17 mouse cellular contexts compared by ENCODE assay signal in the genomic region with DNA sequence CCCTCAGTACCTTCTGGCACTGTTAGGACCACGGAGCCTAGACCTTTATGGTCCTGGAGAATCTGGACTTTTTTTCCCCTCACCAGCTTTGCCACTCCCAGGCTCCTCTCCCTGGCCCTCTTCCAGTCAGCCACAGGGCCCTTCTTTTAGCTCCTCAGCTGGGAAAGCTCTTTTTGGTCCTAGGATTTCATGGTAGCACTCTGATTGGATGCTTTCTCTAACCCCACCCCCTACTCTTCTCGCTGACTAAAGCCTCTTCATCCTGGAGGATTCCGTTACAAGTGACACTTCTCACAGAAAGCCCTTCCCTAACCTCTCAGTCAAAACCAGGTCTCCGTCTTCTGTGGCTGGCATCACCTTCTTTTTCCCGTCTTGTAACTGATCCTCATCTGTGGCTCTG.
DNase-seq lines count a peak whose midpoint lies in the region; ATAC-seq lines count a peak whose summit lies in the region.
"Had no signal": no experiment of that assay in that cellular context is flagged by ENCODE, and none has a peak within 500 bp of the region (broad histone marks: within the 10 kb centered on the region; RNA-seq: fewer than 3 reads in every experiment).

No protein-coding gene starts in this region.

- H3K9ac ChIP-seq in embryonic facial prominence, embryonic 11.5 days (replicated peaks; ENCODE audit: low read length) = no peak overlapping the region
- H3K9ac ChIP-seq in kidney, embryonic 14.5 days (ENCODE audit: low read depth, low read length) = no peak overlapping the region
- H3K9ac ChIP-seq in forebrain, embryonic 15.5 days (replicated peaks) = no peak overlapping the region
- H3K9ac ChIP-seq: neural tube, embryonic 12.5 days had no signal

- no peaks in the 10 kb centered on the region for H3K4me1 ChIP-seq in embryonic facial prominence, embryonic 11.5 days (ENCODE audit: control insufficient read depth, insufficient read depth, low read length)
- H3K4me1 ChIP-seq in embryonic facial prominence, embryonic 10.5 days = no peaks in the 10 kb centered on the region
- H3K4me1 ChIP-seq in kidney, embryonic 14.5 days (ENCODE audit: control insufficient read depth, insufficient read depth, low read length) = no peaks in the 10 kb centered on the region
- no peaks in the 10 kb centered on the region for H3K4me1 ChIP-seq in forebrain, embryonic 15.5 days
- H3K4me1 ChIP-seq: neural tube, embryonic 12.5 days had no signal

- DNase-seq in embryonic facial prominence, embryonic 11.5 days (ENCODE audit: low spot score) = peak; percentile 15
- no peak for DNase-seq in embryonic facial prominence, embryonic 10.5 days (ENCODE audit: low spot score)
- DNase-seq in kidney, adult 11 months = no peak
- peak; percentile 3 for DNase-seq in ZHBTc4 (ENCODE audit: low read depth, low spot score)
- no peak for DNase-seq in adrenal gland, postnatal 14 days
- no peak for DNase-seq in right cerebral cortex, adult 2 months (ENCODE audit: low spot score in 2 of 2)
- DNase-seq: adrenal gland, postnatal 36 days; cerebellum, adult 2 months; gastrocnemius, postnatal 10 days; heart, adult 18-20 months; kidney, adult 8-10 months; liver; lung, adult 18-20 months; thymus, postnatal 14 days had no signal

- WGBS in embryonic facial prominence, embryonic 11.5 days = 25% methylated on average over 5 of the region's 5 CpGs
- WGBS in embryonic facial prominence, embryonic 10.5 days = 22% methylated on average over 5 of the region's 5 CpGs
- 19% methylated on average over 5 of the region's 5 CpGs for WGBS in kidney, embryonic 14.5 days
- WGBS in forebrain, embryonic 15.5 days = 24% methylated on average over 5 of the region's 5 CpGs

- H3K36me3 ChIP-seq in embryonic facial prominence, embryonic 11.5 days (replicated peaks; ENCODE audit: control insufficient read depth, insufficient read depth, low read depth, low read length) = no peaks in the 10 kb centered on the region
- no peaks in the 10 kb centered on the region for H3K36me3 ChIP-seq in embryonic facial prominence, embryonic 10.5 days (replicated peaks)
- H3K36me3 ChIP-seq in kidney, embryonic 14.5 days (ENCODE audit: control insufficient read depth, insufficient read depth, low read length) = no peaks in the 10 kb centered on the region
- no peaks in the 10 kb centered on the region for H3K36me3 ChIP-seq in forebrain, embryonic 15.5 days
- H3K36me3 ChIP-seq: neural tube, embryonic 12.5 days had no signal

- H3K4me2 ChIP-seq in embryonic facial prominence, embryonic 11.5 days (ENCODE audit: low read depth, low read length) = no peak overlapping the region
- H3K4me2 ChIP-seq in kidney, embryonic 14.5 days (replicated peaks; ENCODE audit: low read depth, low read length) = no peak overlapping the region
- no peak overlapping the region for H3K4me2 ChIP-seq in forebrain, embryonic 15.5 days (replicated peaks)
- H3K4me2 ChIP-seq: neural tube, embryonic 12.5 days had no signal

- H3K27ac ChIP-seq in embryonic facial prominence, embryonic 11.5 days (replicated peaks; ENCODE audit: low read depth, low read length) = no peak overlapping the region
- no peak overlapping the region for H3K27ac ChIP-seq in embryonic facial prominence, embryonic 10.5 days (replicated peaks)
- H3K27ac ChIP-seq in kidney, embryonic 14.5 days (ENCODE audit: low read depth, low read length) = no peak overlapping the region
- no peak overlapping the region for H3K27ac ChIP-seq in forebrain, embryonic 15.5 days (replicated peaks)
- H3K27ac ChIP-seq: neural tube, embryonic 12.5 days had no signal

- H3K4me3 ChIP-seq in embryonic facial prominence, embryonic 11.5 days (ENCODE audit: low read depth, low read length) = no peak overlapping the region
- no peak overlapping the region for H3K4me3 ChIP-seq in embryonic facial prominence, embryonic 10.5 days
- no peak overlapping the region for H3K4me3 ChIP-seq in kidney, embryonic 14.5 days (ENCODE audit: low read length)
- H3K4me3 ChIP-seq in forebrain, embryonic 15.5 days = no peak overlapping the region
- H3K4me3 ChIP-seq: neural tube, embryonic 12.5 days had no signal

- H3K9me3 ChIP-seq in embryonic facial prominence, embryonic 11.5 days (replicated peaks; ENCODE audit: control insufficient read depth, low read length) = no peaks in the 10 kb centered on the region
- H3K9me3 ChIP-seq in embryonic facial prominence, embryonic 10.5 days = no peaks in the 10 kb centered on the region
- no peaks in the 10 kb centered on the region for H3K9me3 ChIP-seq in kidney, embryonic 14.5 days (ENCODE audit: control insufficient read depth, low read length)
- no peaks in the 10 kb centered on the region for H3K9me3 ChIP-seq in forebrain, embryonic 15.5 days
- H3K9me3 ChIP-seq: neural tube, embryonic 12.5 days had no signal

- no peak for ATAC-seq in embryonic facial prominence, embryonic 11.5 days (replicated peaks; ENCODE audit: insufficient number of reproducible peaks, low FRiP score, low TSS enrichment, low read depth)
- ATAC-seq in kidney, embryonic 14.5 days (ENCODE audit: low FRiP score, low TSS enrichment) = peak; percentile 46; the same call in 1 of the 2 replicates
- ATAC-seq in forebrain, embryonic 15.5 days (replicated peaks) = peak; percentile 46; the same call in 1 of the 2 replicates

- H3K27me3 ChIP-seq in embryonic facial prominence, embryonic 11.5 days (ENCODE audit: control insufficient read depth, insufficient read depth, low read length) = no peaks in the 10 kb centered on the region
- no peaks in the 10 kb centered on the region for H3K27me3 ChIP-seq in embryonic facial prominence, embryonic 10.5 days (replicated peaks; ENCODE audit: low read depth, poor library complexity, severe bottlenecking)
- H3K27me3 ChIP-seq in kidney, embryonic 14.5 days (ENCODE audit: control insufficient read depth, insufficient read depth, low read length) = no peaks in the 10 kb centered on the region
- no peaks in the 10 kb centered on the region for H3K27me3 ChIP-seq in forebrain, embryonic 15.5 days
- H3K27me3 ChIP-seq: neural tube, embryonic 12.5 days had no signal

Comparison
In these comparisons a context has a peak if more than half of its experiments do, and no peak if none do; other contexts are left out.
1. DNase-seq: peak in embryonic facial prominence, embryonic 11.5 days (single experiment) and ZHBTc4 (single experiment); none in embryonic facial prominence, embryonic 10.5 days (single experiment), kidney, adult 11 months (single experiment), adrenal gland, postnatal 14 days (single experiment) and right cerebral cortex, adult 2 months (0 of 2).